Mouse (Mus musculus) megakaryocyte, embryonic 14.5 days (primary cell): ENCODE measurements around the gene Magi2.

Experiments
- FLI1 ChIP-seq: IDR thresholded peaks from 2 replicates; pipeline ENCODE4 v1.6.1; 2012; ENCODE audit warnings: low read length, inconsistent platforms, mixed read lengths
- GATA1 ChIP-seq: IDR thresholded peaks from 3 replicates; pipeline ENCODE4 v1.6.1; 2012; ENCODE audit warnings: mixed read lengths, low read length, inconsistent platforms, borderline replicate concordance

DNA sequence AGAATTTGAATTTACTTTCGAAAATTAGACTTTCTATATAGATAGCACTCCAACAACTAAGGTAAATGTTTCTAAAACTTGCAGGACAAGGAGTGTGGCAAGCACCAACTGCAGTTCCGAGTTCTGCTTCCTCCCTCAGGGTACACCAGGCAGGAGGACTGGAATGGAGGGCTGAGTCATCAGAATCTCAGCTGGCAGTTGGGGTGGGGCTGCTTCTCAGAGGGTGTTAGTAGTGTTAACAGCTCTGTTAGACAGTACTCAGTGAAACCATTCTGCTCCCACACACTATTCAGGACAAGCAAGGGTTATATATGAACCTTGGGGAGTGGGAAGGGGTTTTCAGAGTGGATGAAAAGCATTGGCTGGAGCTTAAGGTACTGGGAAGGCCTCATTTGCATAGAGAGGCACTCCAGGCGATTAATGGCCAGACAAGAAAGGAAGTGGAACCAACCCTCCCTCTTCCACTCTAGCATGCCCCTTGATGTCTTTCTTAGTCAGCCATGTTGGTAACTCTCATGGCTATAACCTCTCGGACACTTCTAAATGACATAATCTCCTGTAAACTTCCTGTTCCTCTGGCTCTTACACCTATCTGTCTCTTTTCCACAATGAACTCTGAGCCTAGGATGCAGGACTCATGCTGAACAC lies 1402.2 kb downstream of the Magi2 start:
- TF ChIP-seq GATA1 (no peak), FLI1 (no peak)
